ENCODE assay signal across 9 mouse cellular contexts in genomic region chr2:155641540-155642472, GRCm38 (mm10). TPM values are rescaled to one million over a fixed set of nuclear protein-coding genes. Genes with fewer than 3 reads are reported as not detected.
DNase-seq lines count a peak whose midpoint lies in the region; ATAC-seq and TF ChIP-seq lines count a peak whose summit lies in the region.
"Had no signal": no experiment of that assay in that cellular context is flagged by ENCODE, and none has a peak within 500 bp of the region (broad histone marks: within the 10 kb centered on the region; RNA-seq: fewer than 3 reads in every experiment).

No protein-coding gene starts in this region.

- peak; percentile 37 for DNase-seq in forebrain, embryonic 14.5 days (ENCODE audit: low spot score)
- DNase-seq in forebrain, embryonic 10.5 days (ENCODE audit: extremely low spot score, low spot score) = no peak
- DNase-seq in hindbrain, embryonic 11.5 days (ENCODE audit: low spot score) = peak; percentile 34
- peak; percentile 79 to 90 for DNase-seq in kidney, postnatal 25 days
- no peak for DNase-seq in gastrocnemius, postnatal 25 days
- DNase-seq in natural killer cell, adult 2 months (ENCODE audit: low spot score in 2 of 2) = no peak
- DNase-seq in left cerebral cortex, postnatal 10 days (ENCODE audit: extremely low spot score in 1 of 2, low spot score in 2 of 2) = no peak
- DNase-seq: thymus, postnatal 25 days had no signal

- peak overlapping the region; percentile 64; the same call in 1 of the 2 replicates for H3K27ac ChIP-seq in forebrain, embryonic 14.5 days (ENCODE audit: low read depth, low read length)
- H3K27ac ChIP-seq in forebrain, embryonic 10.5 days = no peak overlapping the region
- peak overlapping the region; percentile 25 for H3K27ac ChIP-seq in bone marrow, adult 2 months (ENCODE audit: control insufficient read depth, insufficient read depth, low read depth, low read length, poor library complexity)
- H3K27ac ChIP-seq in hindbrain, embryonic 11.5 days (ENCODE audit: low read depth, low read length) = peak overlapping the region; percentile 65

- H3K9ac ChIP-seq in forebrain, embryonic 14.5 days (ENCODE audit: low read length) = no peak overlapping the region
- H3K9ac ChIP-seq in hindbrain, embryonic 11.5 days (ENCODE audit: low read depth, low read length) = no peak overlapping the region

- peak; percentile 41; the same call in 1 of the 2 replicates for ATAC-seq in forebrain, embryonic 14.5 days
- ATAC-seq in hindbrain, embryonic 11.5 days (ENCODE audit: low FRiP score) = peak; percentile 71

- H3K9me3 ChIP-seq in forebrain, embryonic 14.5 days (replicated peaks; ENCODE audit: control insufficient read depth, low read length) = no peaks in the 10 kb centered on the region
- no peaks in the 10 kb centered on the region for H3K9me3 ChIP-seq in forebrain, embryonic 10.5 days
- H3K9me3 ChIP-seq in hindbrain, embryonic 11.5 days (ENCODE audit: control insufficient read depth, low read length) = no peaks in the 10 kb centered on the region

- no peaks in the 10 kb centered on the region for H3K4me1 ChIP-seq in forebrain, embryonic 14.5 days (ENCODE audit: control insufficient read depth, insufficient read depth, low read length)
- no peaks in the 10 kb centered on the region for H3K4me1 ChIP-seq in forebrain, embryonic 10.5 days
- no peaks in the 10 kb centered on the region; the same call in 1 of the 2 replicates for H3K4me1 ChIP-seq in bone marrow, adult 2 months (ENCODE audit: control insufficient read depth, insufficient read depth, low read length)
- H3K4me1 ChIP-seq in hindbrain, embryonic 11.5 days (replicated peaks; ENCODE audit: control insufficient read depth, insufficient read depth, low read length) = no peaks in the 10 kb centered on the region

- intact Hi-C loops in left cerebral cortex, postnatal 10 days (cut with DNase I) = no loop called here

- 77% methylated on average over 18 of the region's 18 CpGs for WGBS in forebrain, embryonic 14.5 days
- 89% methylated on average over 18 of the region's 18 CpGs for WGBS in forebrain, embryonic 10.5 days
- 83% methylated on average over 18 of the region's 18 CpGs for WGBS in bone marrow, adult 2 months
- 81% methylated on average over 18 of the region's 18 CpGs for WGBS in hindbrain, embryonic 11.5 days

- no peaks in the 10 kb centered on the region for H3K27me3 ChIP-seq in forebrain, embryonic 14.5 days (replicated peaks; ENCODE audit: control insufficient read depth, insufficient read depth, low read length)
- H3K27me3 ChIP-seq in forebrain, embryonic 10.5 days (ENCODE audit: poor library complexity, severe bottlenecking) = no peaks in the 10 kb centered on the region
- H3K27me3 ChIP-seq in hindbrain, embryonic 11.5 days (ENCODE audit: control insufficient read depth, insufficient read depth, low read length) = no peaks in the 10 kb centered on the region

- H3K36me3 ChIP-seq in forebrain, embryonic 14.5 days (ENCODE audit: control insufficient read depth, insufficient read depth, low read length) = peaks cover 88% of the 10 kb centered on the region
- peaks cover 98% of the 10 kb centered on the region for H3K36me3 ChIP-seq in forebrain, embryonic 10.5 days (replicated peaks)
- peaks cover 6% of the 10 kb centered on the region; the same call in 1 of the 2 replicates for H3K36me3 ChIP-seq in hindbrain, embryonic 11.5 days (ENCODE audit: control insufficient read depth, insufficient read depth, low read length)

- no peak for TF ChIP-seq CTCF in bone marrow, adult 2 months (IDR thresholded peaks at IDR 0.05; ENCODE audit: control insufficient read depth, insufficient read depth, low read length)

- H3K4me2 ChIP-seq in forebrain, embryonic 14.5 days (ENCODE audit: low read length) = no peak overlapping the region
- no peak overlapping the region for H3K4me2 ChIP-seq in hindbrain, embryonic 11.5 days (replicated peaks; ENCODE audit: low read depth, low read length)

- TF ChIP-seq POLR2A in bone marrow, adult 2 months (IDR thresholded peaks at IDR 0.05; ENCODE audit: borderline replicate concordance, control insufficient read depth, low read depth, low read length) = no peak

- H3K4me3 ChIP-seq in forebrain, embryonic 14.5 days (ENCODE audit: low read depth, low read length) = no peak overlapping the region
- H3K4me3 ChIP-seq in forebrain, embryonic 10.5 days = no peak overlapping the region
- no peak overlapping the region for H3K4me3 ChIP-seq in bone marrow, adult 2 months (replicated peaks; ENCODE audit: control insufficient read depth, low read depth, low read length)
- H3K4me3 ChIP-seq in hindbrain, embryonic 11.5 days (ENCODE audit: low read depth, low read length) = no peak overlapping the region

RNA-seq across cellular contexts. Expression of gene Myh7b, which starts 30.8 kb away (rescaled TPM):
- 0.08 and 0.35 TPM in 2 replicates for polyA plus RNA-seq in forebrain, embryonic 14.5 days (2014; fragmentation: Nextera tagmentation; extraction: Ambion mirVana)
- 0.67 and 0.73 TPM in 2 replicates for polyA plus RNA-seq in forebrain, embryonic 10.5 days (2016; fragmentation: Nextera tagmentation; extraction: Ambion mirVana)
- polyA plus RNA-seq in bone marrow, adult 2 months (2011; ENCODE audit: insufficient read depth, insufficient read length, low replicate concordance, missing spikeins) = not detected in 2 replicates
- polyA plus RNA-seq in hindbrain, embryonic 11.5 days (2014; fragmentation: Nextera tagmentation; extraction: Ambion mirVana) = 0.46 and 0.52 TPM in 2 replicates
- 1 to 10 TPM in 1 of 2 experiments, under 1 TPM in 1; 0.88 to 5.0 TPM for total RNA-seq in gastrocnemius, postnatal 25 days (2021)
- total RNA-seq in left cerebral cortex, postnatal 10 days (2021) = 1 to 10 TPM; 3.4 to 3.9 TPM

RNA-seq across cellular contexts. Expression of gene Gss, which starts 49.2 kb away (rescaled TPM):
- polyA plus RNA-seq in forebrain, embryonic 14.5 days (2014; fragmentation: Nextera tagmentation; extraction: Ambion mirVana) = 14.6 and 17.0 TPM in 2 replicates
- 22.6 and 24.2 TPM in 2 replicates for polyA plus RNA-seq in forebrain, embryonic 10.5 days (2016; fragmentation: Nextera tagmentation; extraction: Ambion mirVana)
- 7.3 and 8.5 TPM in 2 replicates for polyA plus RNA-seq in bone marrow, adult 2 months (2011; ENCODE audit: insufficient read depth, insufficient read length, low replicate concordance, missing spikeins)
- polyA plus RNA-seq in hindbrain, embryonic 11.5 days (2014; fragmentation: Nextera tagmentation; extraction: Ambion mirVana) = 14.7 and 15.9 TPM in 2 replicates
- 1 to 10 TPM; 5.6 to 5.9 TPM for total RNA-seq in gastrocnemius, postnatal 25 days (2021)
- 10 to 100 TPM; 13.5 to 16.4 TPM for total RNA-seq in left cerebral cortex, postnatal 10 days (2021)

RNA-seq across cellular contexts. Expression of gene Trpc4ap, which starts 50.4 kb away (rescaled TPM):
- polyA plus RNA-seq in forebrain, embryonic 14.5 days (2014; fragmentation: Nextera tagmentation; extraction: Ambion mirVana) = 153 and 181 TPM in 2 replicates
- polyA plus RNA-seq in forebrain, embryonic 10.5 days (2016; fragmentation: Nextera tagmentation; extraction: Ambion mirVana) = 116 and 126 TPM in 2 replicates
- 31.7 and 47.0 TPM in 2 replicates for polyA plus RNA-seq in bone marrow, adult 2 months (2011; ENCODE audit: insufficient read depth, insufficient read length, low replicate concordance, missing spikeins)
- 154 and 157 TPM in 2 replicates for polyA plus RNA-seq in hindbrain, embryonic 11.5 days (2014; fragmentation: Nextera tagmentation; extraction: Ambion mirVana)
- 10 to 100 TPM; 84.3 to 86.1 TPM for total RNA-seq in gastrocnemius, postnatal 25 days (2021)
- 100 to 1,000 TPM; 135 TPM for total RNA-seq in left cerebral cortex, postnatal 10 days (2021)

Comparison
In these comparisons a context has a peak if more than half of its experiments do, and no peak if none do; other contexts are left out.
1. DNase-seq: peak in forebrain, embryonic 14.5 days (single experiment), hindbrain, embryonic 11.5 days (single experiment) and kidney, postnatal 25 days (2 of 2); none in forebrain, embryonic 10.5 days (single experiment), gastrocnemius, postnatal 25 days (single experiment), natural killer cell, adult 2 months (0 of 2) and left cerebral cortex, postnatal 10 days (0 of 2).